Mouse (Mus musculus) frontal cortex, adult 2 months (tissue): ENCODE data around the gene Ccdc146. TPM values are rescaled to one million over a fixed set of nuclear protein-coding genes. Genes with fewer than 3 reads are reported as not detected.

ENCODE experiments used
- DNase-seq, 2 experiments: peaks; one replicate each; pipeline ENCODE4 v3.0.0; 2022; ENCODE audit warnings: low spot score in 1 of 2; ENCODE audit errors: extremely low spot score in 1 of 2
- polyA plus RNA-seq: library from polyadenylated mRNA; depleted of rRNA; stranded (reverse); fragments of >200 nt; gene quantifications from 2 replicates; pipeline ENCODE4 v1.2.3, GENCODE M21; 2012

Gene Ccdc146
- polyA plus RNA-seq, 1 experiment, result 0.22 TPM

- no peak for DNase-seq
These were observed 155.0 kb downstream of the Ccdc146 start for GRCm38 (mm10) chr5:21269446-21269845.

- no peak for DNase-seq
These were observed 157.4 kb downstream of the Ccdc146 start for GRCm38 (mm10) chr5:21267090-21267489.

GRCm38 (mm10) chr5:21265049-21265448 lies 159.4 kb downstream of the Ccdc146 start:
- peak; percentile 63 to 96 for DNase-seq

- no peak for DNase-seq
These were observed 160.0 kb downstream of the Ccdc146 start for GRCm38 (mm10) chr5:21264352-21265021.

- DNase-seq, result no peak
These were observed 161.0 kb downstream of the Ccdc146 start for GRCm38 (mm10) chr5:21263202-21264055.

GRCm38 (mm10) chr5:21261202-21261844 lies 163.2 kb downstream of the Ccdc146 start:
- no peak for DNase-seq

GRCm38 (mm10) chr5:21260746-21261145 lies 163.7 kb downstream of the Ccdc146 start:
- no peak for DNase-seq

- no peak for DNase-seq
These were observed 166.7 kb downstream of the Ccdc146 start for GRCm38 (mm10) chr5:21257806-21258205.

GRCm38 (mm10) chr5:21257126-21257525 lies 167.4 kb downstream of the Ccdc146 start:
- no peak for DNase-seq

- no peak for DNase-seq
These were observed 168.8 kb downstream of the Ccdc146 start for GRCm38 (mm10) chr5:21255551-21256132.

- no peak for DNase-seq
These were observed 169.5 kb downstream of the Ccdc146 start for GRCm38 (mm10) chr5:21254731-21255525.

GRCm38 (mm10) chr5:21248834-21249233 lies 175.6 kb downstream of the Ccdc146 start:
- DNase-seq, result no peak

- peak; percentile 49 to 71 for DNase-seq
These were observed 176.6 kb downstream of the Ccdc146 start for GRCm38 (mm10) chr5:21247916-21248315.

- DNase-seq, result no peak
These were observed 177.7 kb downstream of the Ccdc146 start for GRCm38 (mm10) chr5:21246794-21247193.

- DNase-seq, result no peak
These were observed 179.2 kb downstream of the Ccdc146 start for GRCm38 (mm10) chr5:21245241-21245640.

- no peak for DNase-seq
These were observed 179.9 kb downstream of the Ccdc146 start for GRCm38 (mm10) chr5:21244575-21244974.
